Mouse (Mus musculus): ENCODE results near the gene Eme2.
A peak's percentile ranks its signal among the peaks of the same experiment; 100 is the strongest.

- TF ChIP-seq POLR2A (IDR thresholded peaks at IDR 0.05; ENCODE audit: insufficient read depth, low read length), result peak; percentile 19
- no peak for TF ChIP-seq CTCF (IDR thresholded peaks at IDR 0.05; ENCODE audit: low read depth, low read length)
Observed at GRCm38 (mm10) chr17:24896241-24896992, 1.5 kb upstream of the Eme2 start, which contains the start of gene Nme3.
